Mouse (Mus musculus) bone marrow, adult 2 months (tissue): Measurements from ENCODE around the gene Tlx2. TPM values are rescaled to one million over a fixed set of nuclear protein-coding genes. Genes with fewer than 3 reads are reported as not detected.

Experiments
- H3K27ac ChIP-seq: fragments of 200-500 bp; 2 replicates; pipeline ENCODE4 v1.5.1; 2012; ENCODE audit warnings: low read depth, mild to moderate bottlenecking, control low read depth, inconsistent platforms, low read length; ENCODE audit not compliant: control insufficient read depth, poor library complexity, insufficient read depth
- H3K4me1 ChIP-seq: fragments of 200-500 bp; 2 replicates; pipeline ENCODE4 v1.6.1; 2011; ENCODE audit warnings: low read length; ENCODE audit not compliant: control insufficient read depth, insufficient read depth
- H3K4me3 ChIP-seq: fragments of 200-500 bp; replicated peaks from 2 replicates; pipeline ENCODE3; 2011; ENCODE audit warnings: mild to moderate bottlenecking, low read depth, low read length, control low read depth; ENCODE audit not compliant: control insufficient read depth
- CTCF ChIP-seq: fragments of 200-500 bp; IDR thresholded peaks from 2 replicates; pipeline ENCODE4 v1.5.1; 2011; ENCODE audit warnings: low read length, control low read depth; ENCODE audit not compliant: control insufficient read depth, insufficient read depth
- POLR2A ChIP-seq: fragments of 200-500 bp; IDR thresholded peaks from 2 replicates; pipeline ENCODE4 v1.6.1; 2011; ENCODE audit warnings: low read depth, mild to moderate bottlenecking, control low read depth, low read length, borderline replicate concordance; ENCODE audit not compliant: control insufficient read depth
- WGBS: fragments of 180-500 bp; shearing (Covaris S2); methylation state at CpG from one replicate; pipeline ENCODE4 v1.1.7; 2018; 5-methylcytosine and 5-hydroxymethylcytosine counted together
- polyA plus RNA-seq: library from polyadenylated mRNA; stranded (reverse); fragments of >200 nt; gene quantifications from 2 replicates; pipeline ENCODE4 v1.2.4, GENCODE M21; 2011; ENCODE audit warnings: low replicate concordance; ENCODE audit not compliant: missing spikeins, insufficient read depth, insufficient read length

Tlx2 gene
- polyA plus RNA-seq, 1 experiment = not detected

- no peak overlapping the region for H3K27ac ChIP-seq
- H3K4me1 ChIP-seq = no peaks in the 10 kb centered on the region; the same call in 1 of the 2 replicates
- H3K4me3 ChIP-seq = no peak overlapping the region
- TF ChIP-seq CTCF (no peak), POLR2A (no peak)
- WGBS = 58% methylated on average over 6 of the region's 6 CpGs
Observed at GRCm38 (mm10) chr6:83084477-83084876, 14.4 kb upstream of the Tlx2 start.

- 61% methylated on average over 5 of the region's 5 CpGs for WGBS
- no peak overlapping the region for H3K27ac ChIP-seq
- H3K4me3 ChIP-seq = no peak overlapping the region
- TF ChIP-seq POLR2A (no peak), CTCF (no peak)
- H3K4me1 ChIP-seq = peaks cover 1% of the 10 kb centered on the region
Observed at GRCm38 (mm10) chr6:83083497-83083896, 13.4 kb upstream of the Tlx2 start.

- TF ChIP-seq POLR2A (no peak), CTCF (no peak)
Observed at GRCm38 (mm10) chr6:83080210-83080609, 10.1 kb upstream of the Tlx2 start.

GRCm38 (mm10) chr6:83078324-83078858 lies 8.3 kb upstream of the Tlx2 start:
- WGBS = under 1% methylated on average over 46 of the region's 46 CpGs
- Histone ChIP-seq H3K27ac (peak overlapping the region; percentile 75), H3K4me1 (peaks cover 1% of the 10 kb centered on the region), H3K4me3 (peak overlapping the region; percentile 86)
- peak; percentile 56 for TF ChIP-seq CTCF
- TF ChIP-seq POLR2A = peak; percentile 54; the same call in 1 of the 2 replicates

More at GRCm38 (mm10) chr6:83080210-83080609, 10.1 kb upstream of the Tlx2 start:
- no peak overlapping the region for H3K27ac ChIP-seq
- H3K4me1 ChIP-seq = peaks cover 1% of the 10 kb centered on the region
- 95% methylated on average over 5 of the region's 5 CpGs for WGBS
- H3K4me3 ChIP-seq = no peak overlapping the region

- H3K4me3 ChIP-seq = peak within 1 kb of the TSS; percentile 86
- peaks cover 1% of the 10 kb centered on the region for H3K4me1 ChIP-seq
- TF ChIP-seq CTCF (no peak), POLR2A (no peak)
- WGBS = under 1% methylated on average over 54 of the region's 54 CpGs
- peak within 1 kb of the TSS; percentile 75 for H3K27ac ChIP-seq
Observed at GRCm38 (mm10) chr6:83077630-83078323, 7.7 kb upstream of the Tlx2 start, which contains the start of gene Pcgf1. TSS of gene Pcgf1 (plus strand) at chr6:83077869.

GRCm38 (mm10) chr6:83074979-83075378 lies 4.9 kb upstream of the Tlx2 start:
- 18% methylated on average over 2 of the region's 2 CpGs for WGBS
- H3K27ac ChIP-seq = no peak overlapping the region
- TF ChIP-seq CTCF (no peak), POLR2A (no peak)

GRCm38 (mm10) chr6:83071220-83071619 lies 1.1 kb upstream of the Tlx2 start:
- Histone ChIP-seq H3K4me3 (no peak overlapping the region), H3K4me1 (no peaks in the 10 kb centered on the region), H3K27ac (no peak overlapping the region; the same call in 1 of the 2 replicates)
- WGBS = 4% methylated on average over 24 of the region's 24 CpGs
- TF ChIP-seq POLR2A = no peak
- TF ChIP-seq CTCF = no peak

More at GRCm38 (mm10) chr6:83074979-83075378, 4.9 kb upstream of the Tlx2 start:
- no peak overlapping the region for H3K4me3 ChIP-seq
- H3K4me1 ChIP-seq = peaks cover 1% of the 10 kb centered on the region

GRCm38 (mm10) chr6:83070311-83071219 lies 472 bp upstream of the Tlx2 start:
- Histone ChIP-seq H3K27ac (no peak overlapping the region), H3K4me1 (no peaks in the 10 kb centered on the region), H3K4me3 (no peak overlapping the region)
- 3% methylated on average over 58 of the region's 58 CpGs for WGBS
- TF ChIP-seq POLR2A = no peak
- TF ChIP-seq CTCF = no peak
